Mouse (Mus musculus) kidney, embryonic 14.5 days (tissue): ENCODE results near the gene Smo. TPM values are rescaled to one million over a fixed set of nuclear protein-coding genes. Genes with fewer than 3 reads are reported as not detected.
"Not testable (repeated sequence)": the region's sequence is repeated elsewhere in the genome, so short reads cannot be mapped to it uniquely, and the experiment has no call there.

Experiments
- ATAC-seq: fragments of 200-750 bp; cut with Nextera tagmentation; 2 replicates; pipeline ENCODE4 v1.8.0; 2017; ENCODE audit warnings: moderate number of reproducible peaks, mild to moderate bottlenecking, moderate TSS enrichment, moderate library complexity; ENCODE audit not compliant: low FRiP score, low TSS enrichment
- H3K27ac ChIP-seq: fragments of 300-500 bp; sonication (generic); 2 replicates; pipeline ENCODE4 v1.5.1; 2014; ENCODE audit warnings: low read depth, mild to moderate bottlenecking, low read length, moderate library complexity, mixed read lengths
- H3K27me3 ChIP-seq: fragments of 300-500 bp; sonication (generic); 2 replicates; pipeline ENCODE4 v1.6.1; 2014; ENCODE audit warnings: mild to moderate bottlenecking, low read length; ENCODE audit not compliant: control insufficient read depth, insufficient read depth
- H3K36me3 ChIP-seq: fragments of 300-500 bp; sonication (generic); 2 replicates; pipeline ENCODE4 v1.6.1; 2014; ENCODE audit warnings: low read length, mixed read lengths; ENCODE audit not compliant: control insufficient read depth, insufficient read depth
- H3K4me1 ChIP-seq: fragments of 300-500 bp; sonication (generic); 2 replicates; pipeline ENCODE4 v1.6.1; 2014; ENCODE audit warnings: low read length, mixed read lengths; ENCODE audit not compliant: control insufficient read depth, insufficient read depth
- H3K4me2 ChIP-seq: fragments of 300-500 bp; sonication (generic); replicated peaks from 2 replicates; pipeline ENCODE4 v1.6.1; 2014; ENCODE audit warnings: low read depth, mild to moderate bottlenecking, low read length
- H3K4me3 ChIP-seq: fragments of 300-500 bp; sonication (generic); 2 replicates; pipeline ENCODE4 v1.5.1; 2014; ENCODE audit warnings: mild to moderate bottlenecking, low read length
- H3K9ac ChIP-seq: fragments of 300-500 bp; sonication (generic); 2 replicates; pipeline ENCODE4 v1.6.1; 2014; ENCODE audit warnings: low read depth, mild to moderate bottlenecking, low read length, moderate library complexity
- H3K9me3 ChIP-seq: fragments of 300-500 bp; sonication (generic); 2 replicates; pipeline ENCODE4 v1.6.1; 2016; ENCODE audit warnings: low read length; ENCODE audit not compliant: control insufficient read depth
- WGBS: fragments of 180-500 bp; shearing (Covaris S2); extraction: QIAGEN DNeasy Blood & Tissue Kit; methylation state at CpG from one replicate; pipeline ENCODE4 v1.1.7; 2014; 5-methylcytosine and 5-hydroxymethylcytosine counted together
- polyA plus RNA-seq: library from polyadenylated mRNA; unstranded; fragments of >200 nt; fragmentation: Nextera tagmentation; extraction: Ambion mirVana; gene quantifications from 2 replicates; pipeline ENCODE4 v1.2.1, GENCODE M21; 2014

Gene Smo
- polyA plus RNA-seq, 1 experiment from 2014 or later = 70.4 TPM

DNA sequence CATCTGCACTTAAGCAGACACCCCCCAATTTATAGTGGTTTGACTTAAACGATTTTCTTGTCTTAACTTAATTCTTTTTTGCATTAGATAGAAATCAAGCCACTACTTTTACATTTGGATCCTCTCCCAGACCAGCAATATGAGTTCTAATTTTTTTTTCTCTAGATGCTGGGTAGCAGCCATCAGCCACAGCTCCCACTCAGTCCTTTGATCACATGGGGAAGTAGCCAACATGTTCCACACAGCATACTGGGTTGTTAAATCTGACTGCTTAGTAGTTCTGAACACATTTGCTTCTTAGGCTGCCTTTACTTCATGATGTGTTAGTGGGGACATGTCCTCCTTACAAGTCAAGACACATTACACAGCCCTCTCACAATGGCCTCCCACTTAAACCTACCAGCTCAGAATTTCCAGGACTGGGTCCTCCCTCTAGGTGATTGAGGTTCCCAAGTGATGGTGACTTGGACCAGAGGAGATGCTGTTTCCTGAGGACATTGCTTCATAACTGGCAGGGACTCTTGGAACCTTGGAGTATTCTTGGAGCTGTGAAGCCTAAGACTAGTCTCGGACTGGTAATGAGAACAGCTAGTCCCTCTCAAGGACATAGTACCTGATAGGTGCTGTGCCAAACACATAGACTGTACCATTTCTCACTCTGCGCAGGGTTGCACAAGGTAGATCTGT, 16.3 kb downstream of the Smo start:
- Histone ChIP-seq H3K9ac (no peak overlapping the region), H3K36me3 (peaks cover 33% of the 10 kb centered on the region), H3K27ac (no peak overlapping the region), H3K9me3 (peaks cover 11% of the 10 kb centered on the region), H3K4me3 (no peak overlapping the region), H3K27me3 (no peaks in the 10 kb centered on the region), H3K4me1 (no peaks in the 10 kb centered on the region), H3K4me2 (no peak overlapping the region)
- no peak for ATAC-seq
- WGBS = 87% methylated on average over 3 of the region's 3 CpGs

DNA sequence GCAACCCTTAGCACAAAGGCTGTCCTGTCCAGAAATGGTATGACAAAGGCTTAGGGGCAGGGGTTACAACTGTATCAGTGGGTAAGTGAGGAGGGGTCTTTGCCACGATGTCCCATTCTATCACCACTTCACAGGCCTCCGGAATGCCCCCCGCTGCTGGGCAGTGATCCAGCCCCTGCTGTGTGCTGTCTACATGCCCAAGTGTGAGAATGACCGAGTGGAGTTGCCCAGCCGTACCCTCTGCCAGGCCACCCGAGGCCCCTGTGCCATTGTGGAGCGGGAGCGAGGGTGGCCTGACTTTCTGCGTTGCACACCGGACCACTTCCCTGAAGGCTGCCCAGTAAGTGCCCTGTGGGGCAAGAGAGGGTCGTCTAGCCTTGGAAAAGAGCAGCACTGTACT, 18.0 kb downstream of the Smo start:
- peaks cover 6% of the 10 kb centered on the region for H3K9me3 ChIP-seq
- H3K27ac ChIP-seq = no peak overlapping the region
- no peaks in the 10 kb centered on the region for H3K4me1 ChIP-seq
- H3K36me3 ChIP-seq = peaks cover 50% of the 10 kb centered on the region
- no peak overlapping the region for H3K4me2 ChIP-seq
- no peak overlapping the region for H3K9ac ChIP-seq
- 95% methylated on average over 11 of the region's 11 CpGs for WGBS
- ATAC-seq = no peak
- H3K27me3 ChIP-seq = no peaks in the 10 kb centered on the region
- H3K4me3 ChIP-seq = no peak overlapping the region

DNA sequence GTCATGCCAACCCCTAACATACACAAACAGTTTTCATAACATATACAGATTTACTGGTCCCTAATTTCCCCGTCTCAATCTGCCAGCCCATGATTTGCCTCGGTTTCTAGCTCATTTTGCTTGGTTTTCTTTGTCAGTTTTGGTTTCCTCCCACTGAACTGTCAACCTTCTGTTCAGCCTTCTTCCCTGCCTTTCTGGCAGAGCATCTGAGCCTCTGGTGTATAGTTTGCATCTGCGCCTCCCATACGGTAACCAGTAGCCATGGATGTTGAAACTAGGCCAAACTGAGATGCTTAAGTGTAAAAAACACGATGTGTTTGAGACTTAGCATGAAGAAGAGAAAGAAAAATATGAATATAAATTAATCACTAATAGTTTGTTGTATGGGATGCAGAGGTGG, 20.7 kb downstream of the Smo start:
- Histone ChIP-seq H3K27me3 (no peaks in the 10 kb centered on the region), H3K4me3 (no peak overlapping the region), H3K4me2 (no peak overlapping the region), H3K9ac (no peak overlapping the region), H3K27ac (no peak overlapping the region), H3K4me1 (no peaks in the 10 kb centered on the region), H3K36me3 (peaks cover 67% of the 10 kb centered on the region), H3K9me3 (no peaks in the 10 kb centered on the region)
- WGBS = 90% methylated on average over 5 of the region's 5 CpGs
- no peak for ATAC-seq

DNA sequence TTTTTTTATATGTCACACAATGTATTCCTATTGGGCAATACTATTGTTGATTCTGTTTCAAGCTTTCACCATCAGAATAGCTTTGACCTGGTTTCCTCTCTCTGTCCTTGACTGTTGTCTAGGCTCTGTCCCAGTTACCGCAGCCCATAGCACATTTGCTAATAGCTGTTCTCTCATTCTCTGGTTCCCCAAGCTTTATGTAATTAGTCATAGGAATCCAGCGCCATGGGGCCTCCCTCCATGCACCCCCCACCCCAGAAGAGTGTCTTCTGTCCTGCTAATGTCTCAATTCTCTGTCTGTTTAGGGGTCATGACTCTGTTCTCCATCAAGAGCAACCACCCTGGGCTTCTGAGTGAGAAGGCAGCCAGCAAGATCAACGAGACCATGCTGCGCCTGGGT, 21.2 kb downstream of the Smo start:
- WGBS = 89% methylated on average over 4 of the region's 4 CpGs
- Histone ChIP-seq H3K9ac (no peak overlapping the region), H3K4me3 (no peak overlapping the region), H3K27ac (no peak overlapping the region), H3K9me3 (no peaks in the 10 kb centered on the region), H3K36me3 (peaks cover 69% of the 10 kb centered on the region), H3K4me1 (no peaks in the 10 kb centered on the region), H3K4me2 (no peak overlapping the region), H3K27me3 (no peaks in the 10 kb centered on the region)
- no peak for ATAC-seq

DNA sequence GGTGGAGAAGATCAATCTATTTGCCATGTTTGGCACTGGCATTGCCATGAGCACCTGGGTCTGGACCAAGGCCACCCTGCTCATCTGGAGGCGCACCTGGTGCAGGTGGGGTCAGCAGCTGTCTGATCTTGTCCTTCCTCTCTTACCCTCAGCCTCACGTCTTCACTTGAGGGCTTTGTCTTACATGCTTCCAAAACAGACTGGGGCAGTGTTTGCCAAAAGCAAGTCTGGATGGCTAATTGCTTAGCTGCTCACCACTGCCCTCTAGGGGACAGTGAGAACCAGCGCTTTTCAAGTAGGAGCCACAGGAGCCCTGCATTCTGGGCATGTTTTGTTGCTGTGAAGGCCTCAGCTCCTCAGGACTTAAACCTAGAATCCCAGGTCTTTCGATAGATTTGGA, 23.1 kb downstream of the Smo start:
- no peak overlapping the region for H3K4me3 ChIP-seq
- no peaks in the 10 kb centered on the region for H3K27me3 ChIP-seq
- H3K9ac ChIP-seq = no peak overlapping the region
- H3K9me3 ChIP-seq = no peaks in the 10 kb centered on the region
- ATAC-seq = peak; percentile 12; the same call in 1 of the 2 replicates
- no peak overlapping the region for H3K27ac ChIP-seq
- H3K4me1 ChIP-seq = no peaks in the 10 kb centered on the region
- H3K36me3 ChIP-seq = peaks cover 63% of the 10 kb centered on the region
- H3K4me2 ChIP-seq = no peak overlapping the region
- WGBS = 45% methylated on average over 4 of the region's 4 CpGs

DNA sequence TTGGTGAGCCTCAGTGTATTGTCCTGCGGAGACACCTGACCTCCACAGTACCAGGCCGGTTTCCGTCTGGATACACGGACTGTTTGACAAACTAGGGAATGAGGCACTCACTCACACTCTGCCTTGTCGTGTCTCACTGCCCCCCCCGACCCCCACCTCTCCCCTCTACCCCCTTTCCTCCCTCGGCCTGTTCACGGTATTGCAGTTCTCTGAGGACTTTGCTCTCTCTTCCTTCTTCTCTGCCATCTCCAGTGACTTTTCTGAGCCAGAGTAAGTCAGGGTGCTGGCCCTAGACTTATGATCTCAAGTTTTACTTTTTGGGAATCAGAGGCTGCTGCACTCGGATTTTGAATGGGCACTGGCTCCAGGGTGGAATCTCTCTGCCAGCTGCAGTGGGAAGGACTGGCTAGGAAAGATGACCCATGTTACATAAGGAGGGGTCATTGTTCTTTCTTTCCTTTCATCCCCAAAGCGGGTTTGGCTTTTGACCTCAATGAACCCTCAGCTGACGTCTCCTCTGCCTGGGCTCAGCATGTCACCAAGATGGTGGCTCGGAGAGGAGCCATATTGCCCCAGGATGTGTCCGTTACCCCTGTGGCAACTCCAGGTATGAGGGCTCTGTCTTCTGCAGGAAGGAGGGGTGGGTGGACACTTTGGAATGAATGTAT, 23.8 kb downstream of the Smo start:
- Histone ChIP-seq H3K36me3 (peaks cover 58% of the 10 kb centered on the region), H3K27ac (no peak overlapping the region), H3K9me3 (no peaks in the 10 kb centered on the region), H3K9ac (no peak overlapping the region), H3K27me3 (no peaks in the 10 kb centered on the region), H3K4me3 (no peak overlapping the region), H3K4me1 (no peaks in the 10 kb centered on the region), H3K4me2 (no peak overlapping the region)
- WGBS = 85% methylated on average over 13 of the region's 13 CpGs
- ATAC-seq = no peak

DNA sequence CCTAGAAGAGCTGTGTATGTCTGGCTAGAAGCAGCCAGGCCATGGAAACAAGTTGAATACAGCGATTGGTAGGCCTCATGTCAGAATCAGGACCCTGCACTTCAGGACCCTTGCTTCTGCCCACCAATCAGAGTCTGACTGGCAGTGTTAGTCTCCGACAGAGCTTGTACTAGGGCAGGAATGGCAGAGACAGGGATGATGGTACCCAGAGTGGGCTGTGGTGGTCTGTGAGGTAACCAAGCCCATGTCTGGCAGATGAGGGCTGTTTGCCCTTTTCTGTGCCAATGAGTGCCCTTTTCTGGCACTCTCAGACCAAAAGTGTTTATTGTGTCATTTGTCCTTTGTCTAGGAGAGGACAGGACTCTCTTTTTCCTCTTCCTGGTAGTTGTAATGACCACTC, 25.1 kb downstream of the Smo start:
- peaks cover 45% of the 10 kb centered on the region for H3K36me3 ChIP-seq
- 80% methylated on average over 2 of the region's 2 CpGs for WGBS
- not testable (repeated sequence) for H3K4me1 ChIP-seq, H3K27me3 ChIP-seq, ATAC-seq, H3K4me3 ChIP-seq, H3K9me3 ChIP-seq, H3K4me2 ChIP-seq, H3K27ac ChIP-seq, H3K9ac ChIP-seq

DNA sequence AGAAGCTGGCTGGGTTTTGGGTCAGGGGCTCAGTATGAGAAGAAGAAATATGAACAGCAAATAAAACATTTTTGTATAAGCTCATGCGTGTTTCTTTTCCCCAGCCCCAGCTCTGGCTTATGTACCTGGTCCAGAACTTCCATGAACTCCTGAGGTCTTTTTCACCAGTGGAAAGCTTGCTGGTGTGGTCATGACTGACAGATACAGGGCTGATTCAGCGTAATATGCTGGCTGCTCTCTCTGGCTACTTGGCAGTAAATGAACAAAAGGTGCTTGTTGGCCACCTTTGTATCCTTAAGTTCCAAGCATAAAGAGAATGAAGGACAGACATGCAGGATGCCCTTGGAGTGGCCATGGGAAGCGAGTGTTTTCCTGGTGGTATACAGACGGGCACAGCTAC, 26.0 kb downstream of the Smo start:
- Histone ChIP-seq H3K9ac (no peak overlapping the region), H3K36me3 (peaks cover 41% of the 10 kb centered on the region), H3K4me1 (no peaks in the 10 kb centered on the region), H3K27me3 (no peaks in the 10 kb centered on the region), H3K4me3 (no peak overlapping the region), H3K9me3 (no peaks in the 10 kb centered on the region), H3K4me2 (no peak overlapping the region), H3K27ac (no peak overlapping the region)
- ATAC-seq = no peak
- WGBS = 89% methylated on average over 4 of the region's 4 CpGs

DNA sequence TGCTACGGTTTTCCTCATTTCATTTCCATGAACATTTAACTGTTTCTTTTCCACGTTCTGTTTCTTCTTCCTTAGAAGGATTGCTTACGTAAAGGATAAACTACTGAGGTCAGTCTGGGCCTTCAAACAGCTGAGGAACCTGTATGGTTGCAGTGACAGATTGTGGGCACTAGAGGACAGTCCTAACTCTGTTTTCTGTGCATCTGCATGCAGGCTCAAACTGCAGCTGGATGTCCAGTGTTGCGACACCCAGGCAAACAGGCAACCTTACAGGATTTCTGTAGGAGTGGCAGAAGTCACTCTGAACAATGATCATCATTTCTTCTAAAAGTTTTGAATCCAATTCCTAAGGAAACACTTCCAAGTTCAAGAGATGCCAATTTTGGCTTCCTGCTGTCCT, 27.2 kb downstream of the Smo start:
- Histone ChIP-seq H3K36me3 (peaks cover 29% of the 10 kb centered on the region), H3K4me2 (no peak overlapping the region), H3K27ac (no peak overlapping the region), H3K4me1 (no peaks in the 10 kb centered on the region), H3K9ac (no peak overlapping the region), H3K4me3 (no peak overlapping the region), H3K27me3 (no peaks in the 10 kb centered on the region), H3K9me3 (no peaks in the 10 kb centered on the region)
- ATAC-seq = no peak
- WGBS = 70% methylated on average over 4 of the region's 4 CpGs
